Mouse (Mus musculus): ENCODE results near the gene Phactr2. TPM values are rescaled to one million over a fixed set of nuclear protein-coding genes. Genes with fewer than 3 reads are reported as not detected.
A peak's percentile ranks its signal among the peaks of the same experiment; 100 is the strongest.
"Not testable (repeated sequence)": the region's sequence is repeated elsewhere in the genome, so short reads cannot be mapped to it uniquely, and the experiment has no call there.

Phactr2 gene
- 0.08 TPM in 2 replicates for total RNA-seq (2012; rRNA removed)
- 0.18 and 0.31 TPM in 2 replicates for total RNA-seq (2014; rRNA removed)
- polyA plus RNA-seq (2012; ENCODE audit: insufficient read length, low read depth) = 0.49 and 0.89 TPM in 2 replicates

- no peak within 1 kb of the TSS for H3K27ac ChIP-seq (ENCODE audit: insufficient read depth, low read depth)
- H3K27me3 ChIP-seq (replicated peaks) = peaks cover 4% of the 10 kb centered on the region
- TF ChIP-seq ZNF384 (IDR thresholded peaks at IDR 0.05; ENCODE audit: low read depth, low read length) (no peak), UBTF (IDR thresholded peaks at IDR 0.05; ENCODE audit: low read depth, low read length) (peak; percentile 77; the same call in 1 of the 2 replicates)
- H3K79me2 ChIP-seq (replicated peaks; ENCODE audit: control insufficient read depth, extremely low read depth, insufficient read depth, poor library complexity, severe bottlenecking) = no peaks in the 10 kb centered on the region
- no peaks in the 10 kb centered on the region for H3K36me3 ChIP-seq (replicated peaks in 1 of 2; ENCODE audit: control insufficient read depth in 1 of 2, insufficient read depth in 1 of 2, low read length in 1 of 2)
- no peak within 1 kb of the TSS for H3K9ac ChIP-seq (ENCODE audit: insufficient read depth, low read depth)
- H3K4me3 ChIP-seq (replicated peaks in 1 of 3; ENCODE audit: low read depth in 2 of 3, low read length in 2 of 3, poor library complexity in 1 of 3) = peak within 1 kb of the TSS in 2 of 3 experiments; percentile 48 to 52
- H3K4me1 ChIP-seq (ENCODE audit: control insufficient read depth in 1 of 2, insufficient read depth in 2 of 2) = peaks cover 3 to 27% of the 10 kb centered on the region in 2 experiments; a peak in 3 of 4 replicates
- H3K9me3 ChIP-seq (replicated peaks; ENCODE audit: low read length) = no peaks in the 10 kb centered on the region
- in situ Hi-C loops (cut with MboI; ENCODE audit: low pct_ligation_motif_present, low pct_unique_long_range_greater_than_20kb, low sequenced_read_pairs) (no loop called here), dilution Hi-C loops (cut with MboI; ENCODE audit: extremely low pct_ligation_motif_present, extremely low pct_unique_long_range_greater_than_20kb, low sequenced_read_pairs) (no loop called here)
- DNase-seq (ENCODE audit: extremely low read depth) = peak; percentile 27
- H3K4me2 ChIP-seq (ENCODE audit: insufficient read depth, low read depth, poor library complexity, severe bottlenecking) = peak within 1 kb of the TSS; percentile 73
Observed at GRCm38 (mm10) chr10:13473833-13474567, at the start of gene Phactr2. Gene Phactr2, minus strand, starts transcription at chr10:13474412.

- Histone ChIP-seq H3K9me3 (replicated peaks; ENCODE audit: low read length) (no peaks in the 10 kb centered on the region), H3K4me2 (ENCODE audit: insufficient read depth, low read depth, poor library complexity, severe bottlenecking) (no peak overlapping the region), H3K9ac (ENCODE audit: insufficient read depth, low read depth) (no peak overlapping the region), H3K36me3 (replicated peaks in 1 of 2; ENCODE audit: control insufficient read depth in 1 of 2, insufficient read depth in 1 of 2, low read length in 1 of 2) (peaks cover 4 to 16% of the 10 kb centered on the region in 2 experiments), H3K27me3 (replicated peaks) (no peaks in the 10 kb centered on the region), H3K27ac (ENCODE audit: insufficient read depth, low read depth) (no peak overlapping the region), H3K79me2 (replicated peaks; ENCODE audit: control insufficient read depth, extremely low read depth, insufficient read depth, poor library complexity, severe bottlenecking) (no peaks in the 10 kb centered on the region), H3K4me1 (ENCODE audit: control insufficient read depth in 1 of 2, insufficient read depth in 2 of 2) (no peaks in the 10 kb centered on the region), H3K4me3 (replicated peaks in 1 of 3; ENCODE audit: low read depth in 2 of 3, low read length in 2 of 3, poor library complexity in 1 of 3) (no peak overlapping the region)
- in situ Hi-C loops (cut with MboI; ENCODE audit: low pct_ligation_motif_present, low pct_unique_long_range_greater_than_20kb, low sequenced_read_pairs) = no loop called here
- TF ChIP-seq JUN (IDR thresholded peaks at IDR 0.05; ENCODE audit: insufficient read depth, low read depth, low read length) = no peak
- no peak for TF ChIP-seq ZC3H11A (IDR thresholded peaks at IDR 0.05; ENCODE audit: low read depth, low read length)
- no peak for TF ChIP-seq PAX5 (IDR thresholded peaks at IDR 0.05; ENCODE audit: low read length)
- TF ChIP-seq MXI1 (IDR thresholded peaks at IDR 0.05; ENCODE audit: low read depth, low read length) = no peak
- no peak for TF ChIP-seq POLR2A (IDR thresholded peaks at IDR 0.05; ENCODE audit: low read depth, low read length)
- TF ChIP-seq UBTF (IDR thresholded peaks at IDR 0.05; ENCODE audit: low read depth, low read length) = no peak
- no peak for TF ChIP-seq GABPA (IDR thresholded peaks at IDR 0.05; ENCODE audit: insufficient replicate concordance, low read depth, low read length)
- no peak for TF ChIP-seq ZMIZ1 (IDR thresholded peaks at IDR 0.05; ENCODE audit: low read depth, low read length)
- TF ChIP-seq E2F4 (IDR thresholded peaks at IDR 0.05; ENCODE audit: insufficient replicate concordance, low read depth, low read length) = no peak
- no peak for TF ChIP-seq CHD2 (IDR thresholded peaks at IDR 0.05; ENCODE audit: low read length)
- no peak for TF ChIP-seq ZNF384 (IDR thresholded peaks at IDR 0.05; ENCODE audit: low read depth, low read length)
- TF ChIP-seq CTCF (conservative IDR thresholded peaks at IDR 0.05 in 1 of 2, IDR thresholded peaks at IDR 0.05 in 1 of 2; ENCODE audit: low read depth in 2 of 2, low read length in 2 of 2) = no peak
- DNase-seq (ENCODE audit: extremely low read depth) = no peak
- dilution Hi-C loops (cut with MboI; ENCODE audit: extremely low pct_ligation_motif_present, extremely low pct_unique_long_range_greater_than_20kb, low sequenced_read_pairs) = no loop called here
Observed at GRCm38 (mm10) chr10:13521857-13522256, 47.6 kb upstream of the Phactr2 start.

GRCm38 (mm10) chr10:13502371-13502770 is 28.2 kb upstream of the Phactr2 start:
- H3K9ac ChIP-seq (ENCODE audit: insufficient read depth, low read depth) = no peak overlapping the region
- peaks cover 0 to 21% of the 10 kb centered on the region in 2 experiments; a peak in 2 of 4 replicates for H3K4me1 ChIP-seq (ENCODE audit: control insufficient read depth in 1 of 2, insufficient read depth in 2 of 2)
- H3K9me3 ChIP-seq (replicated peaks; ENCODE audit: low read length) = no peaks in the 10 kb centered on the region
- H3K4me3 ChIP-seq (replicated peaks in 1 of 3; ENCODE audit: low read depth in 2 of 3, low read length in 2 of 3, poor library complexity in 1 of 3) = no peak overlapping the region
- in situ Hi-C loops (cut with MboI; ENCODE audit: low pct_ligation_motif_present, low pct_unique_long_range_greater_than_20kb, low sequenced_read_pairs) = no loop called here
- no peak overlapping the region for H3K27ac ChIP-seq (ENCODE audit: insufficient read depth, low read depth)
- TF ChIP-seq MYC (IDR thresholded peaks at IDR 0.05; ENCODE audit: low read depth, low read length) = no peak
- no peak for DNase-seq (ENCODE audit: extremely low read depth)
- H3K27me3 ChIP-seq (replicated peaks) = no peaks in the 10 kb centered on the region
- no peaks in the 10 kb centered on the region for H3K79me2 ChIP-seq (replicated peaks; ENCODE audit: control insufficient read depth, extremely low read depth, insufficient read depth, poor library complexity, severe bottlenecking)
- peaks cover 12 to 41% of the 10 kb centered on the region in 2 experiments for H3K36me3 ChIP-seq (replicated peaks in 1 of 2; ENCODE audit: control insufficient read depth in 1 of 2, insufficient read depth in 1 of 2, low read length in 1 of 2)
- dilution Hi-C loops (cut with MboI; ENCODE audit: extremely low pct_ligation_motif_present, extremely low pct_unique_long_range_greater_than_20kb, low sequenced_read_pairs) = no loop called here
- no peak overlapping the region for H3K4me2 ChIP-seq (ENCODE audit: insufficient read depth, low read depth, poor library complexity, severe bottlenecking)

GRCm38 (mm10) chr10:13501533-13501932 is 27.3 kb upstream of the Phactr2 start:
- in situ Hi-C loops (cut with MboI; ENCODE audit: low pct_ligation_motif_present, low pct_unique_long_range_greater_than_20kb, low sequenced_read_pairs); H3K27ac ChIP-seq (ENCODE audit: insufficient read depth, low read depth); DNase-seq (ENCODE audit: extremely low read depth); dilution Hi-C loops (cut with MboI; ENCODE audit: extremely low pct_ligation_motif_present, extremely low pct_unique_long_range_greater_than_20kb, low sequenced_read_pairs); H3K79me2 ChIP-seq (replicated peaks; ENCODE audit: control insufficient read depth, extremely low read depth, insufficient read depth, poor library complexity, severe bottlenecking); H3K9me3 ChIP-seq (replicated peaks; ENCODE audit: low read length); H3K27me3 ChIP-seq (replicated peaks): not testable (repeated sequence)
- Histone ChIP-seq H3K9ac (ENCODE audit: insufficient read depth, low read depth) (peak overlapping the region; percentile 35; the same call in 1 of the 2 replicates), H3K4me3 (replicated peaks in 1 of 3; ENCODE audit: low read depth in 2 of 3, low read length in 2 of 3, poor library complexity in 1 of 3) (peak overlapping the region; percentile 63 to 78 (median 68)), H3K4me1 (ENCODE audit: control insufficient read depth in 1 of 2, insufficient read depth in 2 of 2) (peaks cover 0 to 21% of the 10 kb centered on the region in 2 experiments; a peak in 2 of 4 replicates), H3K4me2 (ENCODE audit: insufficient read depth, low read depth, poor library complexity, severe bottlenecking) (peak overlapping the region; percentile 48), H3K36me3 (replicated peaks in 1 of 2; ENCODE audit: control insufficient read depth in 1 of 2, insufficient read depth in 1 of 2, low read length in 1 of 2) (peaks cover 12 to 36% of the 10 kb centered on the region in 2 experiments)
